Mouse (Mus musculus) kidney, postnatal 0 days (tissue): ENCODE results near the gene Kif26b. TPM values are rescaled to one million over a fixed set of nuclear protein-coding genes. Genes with fewer than 3 reads are reported as not detected.

Experiments
- ATAC-seq: fragments of 200-750 bp; cut with Nextera tagmentation; replicated peaks from 2 replicates; pipeline ENCODE4 v1.8.0; 2017; ENCODE audit warnings: low read depth, moderate number of reproducible peaks, moderate TSS enrichment, moderate library complexity; ENCODE audit not compliant: low FRiP score
- DNase-seq: peaks from one replicate; pipeline ENCODE4 v3.0.0-alpha.2; 2016; ENCODE audit warnings: low spot score
- H3K27ac ChIP-seq: fragments of 300-500 bp; sonication (generic); 2 replicates; pipeline ENCODE4 v1.5.1; 2014; ENCODE audit warnings: mild to moderate bottlenecking
- H3K27me3 ChIP-seq: fragments of 300-500 bp; sonication (generic); 2 replicates; pipeline ENCODE4 v1.6.1; 2014; ENCODE audit warnings: low read length, mixed read lengths; ENCODE audit not compliant: insufficient read depth
- H3K36me3 ChIP-seq: fragments of 300-500 bp; sonication (generic); 2 replicates; pipeline ENCODE4 v1.6.1; 2014; ENCODE audit warnings: low read length, mixed read lengths; ENCODE audit not compliant: insufficient read depth
- H3K4me1 ChIP-seq: fragments of 300-500 bp; sonication (generic); replicated peaks from 2 replicates; pipeline ENCODE4 v1.6.1; 2014; ENCODE audit warnings: antibody characterized with exemption, low read length, mixed read lengths; ENCODE audit not compliant: insufficient read depth
- H3K4me2 ChIP-seq: fragments of 300-500 bp; sonication (generic); 2 replicates; pipeline ENCODE4 v1.6.1; 2014; ENCODE audit warnings: mild to moderate bottlenecking, low read length, moderate library complexity, mixed read lengths
- H3K4me3 ChIP-seq: fragments of 300-500 bp; sonication (generic); replicated peaks from 2 replicates; pipeline ENCODE4 v1.5.1; 2014; ENCODE audit warnings: low read depth, low read length
- H3K9ac ChIP-seq: fragments of 300-500 bp; sonication (generic); 2 replicates; pipeline ENCODE4 v1.6.1; 2014; ENCODE audit warnings: low read depth, low read length
- H3K9me3 ChIP-seq: fragments of 300-500 bp; sonication (generic); replicated peaks from 2 replicates; pipeline ENCODE4 v1.6.1; 2016; ENCODE audit warnings: low read length, inconsistent platforms, mixed read lengths
- CTCF ChIP-seq: IDR thresholded peaks from 2 replicates; pipeline ENCODE4 v1.5.1; 2016; ENCODE audit warnings: antibody characterized with exemption, low read depth, mild to moderate bottlenecking, moderate library complexity
- WGBS: fragments of 180-500 bp; shearing (Covaris S2); extraction: QIAGEN DNeasy Blood & Tissue Kit; methylation state at CpG from one replicate; pipeline ENCODE4 v1.1.7; 2014; 5-methylcytosine and 5-hydroxymethylcytosine counted together
- polyA plus RNA-seq: library from polyadenylated mRNA; unstranded; fragments of >200 nt; fragmentation: Nextera tagmentation; extraction: Ambion mirVana; gene quantifications from 2 replicates; pipeline ENCODE4 v1.2.1, GENCODE M21; 2015

Kif26b gene
- polyA plus RNA-seq, 1 experiment from 2014 or later = 6.4 TPM

GRCm38 (mm10) chr1:178677160-178677559, 148.2 kb downstream of the Kif26b start:
- H3K27me3 ChIP-seq = no peaks in the 10 kb centered on the region
- DNase-seq = peak; percentile 91
- 25% methylated on average over 12 of the region's 12 CpGs for WGBS

DNA sequence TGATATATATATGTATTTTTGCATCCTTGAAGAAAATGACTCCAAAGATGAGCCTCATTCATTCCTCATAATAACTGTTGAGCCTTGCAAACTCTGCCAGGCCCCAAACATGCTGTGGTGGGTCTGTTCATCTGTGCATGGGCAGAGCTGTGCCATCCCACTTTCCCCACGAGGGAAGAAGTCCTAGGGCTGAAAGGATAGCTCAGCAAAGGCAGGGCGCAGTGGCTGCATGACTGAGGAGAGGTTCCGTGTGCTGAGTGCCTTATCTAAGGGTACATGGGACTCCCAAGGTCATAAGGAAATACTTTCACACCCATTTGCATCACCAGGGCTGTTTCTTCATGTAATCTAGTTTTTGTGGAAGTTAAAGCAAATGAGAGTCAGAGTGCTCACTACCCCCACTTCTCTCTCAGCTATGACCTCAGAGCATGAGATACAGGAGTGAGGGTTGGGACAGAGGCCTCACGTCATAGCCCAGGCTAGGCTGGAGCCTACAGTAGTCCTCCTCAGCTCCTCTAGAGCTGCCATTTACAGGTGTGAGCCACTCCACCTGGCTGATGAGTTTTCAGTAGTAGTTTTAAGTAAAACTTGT, 148.8 kb downstream of the Kif26b start:
- H3K9ac ChIP-seq = no peak overlapping the region
- H3K9me3 ChIP-seq = no peaks in the 10 kb centered on the region
- H3K36me3 ChIP-seq = no peaks in the 10 kb centered on the region
- no peak for TF ChIP-seq CTCF
- H3K4me2 ChIP-seq = no peak overlapping the region
- peaks cover 5% of the 10 kb centered on the region; the same call in 1 of the 2 replicates for H3K4me1 ChIP-seq
- no peak overlapping the region for H3K4me3 ChIP-seq
- H3K27me3 ChIP-seq = no peaks in the 10 kb centered on the region
- no peak for DNase-seq
- WGBS = 49% methylated on average over 4 of the region's 4 CpGs
- H3K27ac ChIP-seq = no peak overlapping the region
- peak; percentile 66 for ATAC-seq

More at GRCm38 (mm10) chr1:178677160-178677559, 148.2 kb downstream of the Kif26b start:
- peaks cover 5% of the 10 kb centered on the region; the same call in 1 of the 2 replicates for H3K4me1 ChIP-seq
- no peaks in the 10 kb centered on the region for H3K9me3 ChIP-seq
- ATAC-seq = peak; percentile 87
- no peak for TF ChIP-seq CTCF
- no peak overlapping the region for H3K9ac ChIP-seq
- H3K27ac ChIP-seq = no peak overlapping the region
- no peak overlapping the region for H3K4me3 ChIP-seq
- H3K4me2 ChIP-seq = no peak overlapping the region
- H3K36me3 ChIP-seq = no peaks in the 10 kb centered on the region

- Histone ChIP-seq H3K9ac (no peak overlapping the region), H3K9me3 (no peaks in the 10 kb centered on the region), H3K4me1 (0 out of 2 replicates have a peak, but pooled peaks cover 3% of the 10 kb centered on the region), H3K36me3 (no peaks in the 10 kb centered on the region), H3K27ac (0 out of 2 replicates have a peak overlapping the region, but pooled peaks have one; percentile 15), H3K4me3 (no peak overlapping the region), H3K27me3 (no peaks in the 10 kb centered on the region), H3K4me2 (no peak overlapping the region)
- 18% methylated on average over 10 of the region's 10 CpGs for WGBS
- DNase-seq (peak; percentile 92), ATAC-seq (peak; percentile 89)
- no peak; the same call in 1 of the 2 replicates for TF ChIP-seq CTCF
Measured at GRCm38 (mm10) chr1:178683631-178684030, 154.7 kb downstream of the Kif26b start.

DNA sequence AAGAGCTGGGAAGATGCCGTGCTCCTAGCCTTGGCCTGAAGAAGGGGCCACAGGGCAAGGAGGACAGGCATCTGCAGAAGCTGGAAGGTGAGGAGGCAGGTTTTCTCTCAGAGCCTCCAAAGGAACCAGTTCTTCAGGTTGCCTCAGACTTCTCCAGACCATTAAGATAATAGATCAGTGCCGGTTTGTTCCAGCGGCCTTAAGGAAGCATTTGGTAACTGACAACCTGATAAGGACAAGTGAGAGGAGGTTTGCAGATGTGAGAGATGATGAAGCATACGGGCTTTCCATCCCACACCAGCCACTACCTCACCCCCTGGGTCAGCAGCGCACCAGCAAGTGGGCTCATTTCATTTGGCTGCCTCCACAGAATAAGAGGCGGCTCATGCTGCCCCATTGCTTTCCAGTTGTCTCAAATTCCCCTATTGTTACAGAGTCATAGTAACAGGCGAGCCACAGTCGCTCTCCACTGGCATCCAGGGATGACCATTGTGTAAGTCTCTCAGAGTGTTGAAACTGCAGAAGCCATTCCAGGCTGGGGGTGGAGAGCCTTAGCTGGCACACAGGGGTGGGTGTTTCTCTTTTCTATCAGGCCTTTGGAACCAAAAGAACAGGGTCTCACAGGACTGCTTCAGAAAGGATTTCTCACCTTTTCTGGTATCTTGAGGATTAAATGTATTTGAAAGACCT, 156.2 kb downstream of the Kif26b start:
- Histone ChIP-seq H3K4me3 (no peak overlapping the region), H3K27me3 (no peaks in the 10 kb centered on the region), H3K27ac (no peak overlapping the region), H3K36me3 (no peaks in the 10 kb centered on the region), H3K9ac (no peak overlapping the region), H3K4me2 (no peak overlapping the region), H3K4me1 (0 out of 2 replicates have a peak, but pooled peaks cover 3% of the 10 kb centered on the region), H3K9me3 (no peaks in the 10 kb centered on the region)
- 72% methylated on average over 8 of the region's 8 CpGs for WGBS
- TF ChIP-seq CTCF = no peak
- DNase-seq = no peak
- ATAC-seq = no peak

DNA sequence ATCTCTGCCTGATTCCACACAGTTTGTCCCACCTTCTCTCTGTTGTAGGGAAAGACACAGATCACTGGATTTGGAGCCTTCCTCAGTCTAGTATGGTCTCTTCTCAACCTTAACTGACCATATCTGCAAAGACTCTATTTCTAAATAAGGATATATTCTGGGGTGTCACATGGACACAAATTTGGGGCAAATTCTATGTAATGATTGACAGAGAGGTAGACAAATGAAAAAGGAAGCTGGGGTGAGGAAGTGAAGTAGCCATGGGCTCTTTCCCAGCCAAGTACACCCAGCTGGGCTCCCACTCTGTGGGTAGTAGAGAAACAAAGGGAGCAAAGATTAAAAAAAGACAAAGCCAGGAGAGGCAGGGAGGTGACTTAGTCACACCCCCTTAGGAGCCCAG, 158.0 kb downstream of the Kif26b start:
- no peak for TF ChIP-seq CTCF
- Histone ChIP-seq H3K4me1 (0 out of 2 replicates have a peak, but pooled peaks cover 3% of the 10 kb centered on the region), H3K4me3 (no peak overlapping the region), H3K36me3 (no peaks in the 10 kb centered on the region), H3K27me3 (no peaks in the 10 kb centered on the region), H3K4me2 (no peak overlapping the region), H3K9me3 (no peaks in the 10 kb centered on the region), H3K27ac (no peak overlapping the region), H3K9ac (no peak overlapping the region)
- ATAC-seq = no peak
- no peak for DNase-seq

DNA sequence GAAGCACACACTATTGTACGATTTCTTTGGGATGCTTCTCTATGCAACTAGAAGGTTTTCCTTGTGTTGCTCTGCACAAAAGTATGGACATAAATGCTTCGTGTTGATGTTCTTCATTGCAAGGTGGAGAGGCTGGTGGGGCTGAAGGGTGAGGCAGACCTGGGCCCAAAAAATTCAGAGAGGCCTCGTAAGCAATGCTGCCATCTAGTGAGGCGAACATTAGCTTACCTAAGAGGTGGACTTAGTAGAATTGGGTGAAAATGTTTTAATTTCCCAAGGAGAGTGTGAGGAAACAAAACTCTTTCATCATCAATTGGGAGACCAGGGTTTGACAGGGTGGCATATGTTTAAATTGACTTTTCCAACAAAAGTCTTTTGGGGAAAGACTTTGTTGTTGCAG, 160.6 kb downstream of the Kif26b start:
- DNase-seq (no peak), ATAC-seq (no peak)
- H3K27me3 ChIP-seq = no peaks in the 10 kb centered on the region
- no peaks in the 10 kb centered on the region for H3K9me3 ChIP-seq
- no peak overlapping the region for H3K9ac ChIP-seq
- H3K27ac ChIP-seq = no peak overlapping the region
- TF ChIP-seq CTCF = peak; percentile 63
- H3K36me3 ChIP-seq = no peaks in the 10 kb centered on the region
- 53% methylated on average over 4 of the region's 4 CpGs for WGBS
- H3K4me2 ChIP-seq = no peak overlapping the region
- no peak overlapping the region for H3K4me3 ChIP-seq
- 0 out of 2 replicates have a peak, but pooled peaks cover 3% of the 10 kb centered on the region for H3K4me1 ChIP-seq
